In genomic region chr4:53758764-53759163, GRCm38 (mm10) we compare ENCODE assay signal across 34 mouse cellular contexts. TPM values are rescaled to one million over a fixed set of nuclear protein-coding genes. Genes with fewer than 3 reads are reported as not detected.
A peak's percentile ranks its signal among the peaks of the same experiment; 100 is the strongest.
DNase-seq lines count a peak whose midpoint lies in the region; ATAC-seq and TF ChIP-seq lines count a peak whose summit lies in the region.
"Had no signal": no experiment of that assay in that cellular context is flagged by ENCODE, and none has a peak within 500 bp of the region (broad histone marks: within the 10 kb centered on the region; RNA-seq: fewer than 3 reads in every experiment).

No protein-coding gene starts in this region.

- no peak overlapping the region for H3K9ac ChIP-seq in midbrain, embryonic 15.5 days
- H3K9ac ChIP-seq: embryonic facial prominence, embryonic 12.5 days; embryonic facial prominence, embryonic 15.5 days; forebrain, embryonic 12.5 days; forebrain, embryonic 15.5 days; heart, embryonic 13.5 days; hindbrain, embryonic 14.5 days had no signal

- no peak overlapping the region for H3K4me3 ChIP-seq in layer of hippocampus, adult 2 months
- H3K4me3 ChIP-seq in myocyte = no peak overlapping the region
- H3K4me3 ChIP-seq in midbrain, embryonic 15.5 days = no peak overlapping the region
- H3K4me3 ChIP-seq: embryonic facial prominence, embryonic 12.5 days; embryonic facial prominence, embryonic 15.5 days; forebrain, embryonic 12.5 days; forebrain, embryonic 15.5 days; heart, embryonic 10.5 days; heart, embryonic 13.5 days had no signal

- 0 out of 2 replicates have a peak overlapping the region, but pooled peaks have one; percentile 47 for H3K27ac ChIP-seq in layer of hippocampus, adult 2 months
- H3K27ac ChIP-seq in midbrain, embryonic 15.5 days = no peak overlapping the region
- H3K27ac ChIP-seq: embryonic facial prominence, embryonic 12.5 days; embryonic facial prominence, embryonic 15.5 days; forebrain, embryonic 12.5 days; forebrain, embryonic 15.5 days; heart, embryonic 10.5 days; heart, embryonic 13.5 days; hindbrain, embryonic 14.5 days; hindbrain, postnatal 0 days had no signal

- intact Hi-C loops in left cerebral cortex, postnatal 14 days (cut with DNase I) = no loop called here

- H3K4me1 ChIP-seq in midbrain, embryonic 15.5 days = no peaks in the 10 kb centered on the region
- H3K4me1 ChIP-seq: embryonic facial prominence, embryonic 12.5 days; embryonic facial prominence, embryonic 15.5 days; heart, embryonic 10.5 days; heart, embryonic 13.5 days had no signal

- H3K79me2 ChIP-seq in myocyte (ENCODE audit: control insufficient read depth, insufficient read depth) = no peaks in the 10 kb centered on the region

- WGBS in midbrain, embryonic 15.5 days = 90% methylated on average over 4 of the region's 4 CpGs

- H3ac ChIP-seq in myocyte (ENCODE audit: control insufficient read depth, insufficient read length) = no peak overlapping the region

- DNase-seq in frontal cortex, postnatal 10 days (ENCODE audit: low spot score in 2 of 2) = no peak
- peak in 1 of 2 experiments; percentile 13 for DNase-seq in layer of hippocampus, adult 2 months (ENCODE audit: low spot score in 2 of 2)
- DNase-seq in layer of hippocampus, postnatal 14 days (ENCODE audit: low spot score in 2 of 2) = no peak
- peak; percentile 19 to 46 for DNase-seq in left cerebral cortex, postnatal 14 days (ENCODE audit: low spot score in 2 of 2)
- DNase-seq in left cerebral cortex, adult 18-20 months (ENCODE audit: low spot score in 2 of 2) = no peak
- DNase-seq: adrenal gland, postnatal 10 days; adrenal gland, postnatal 36 days; B cell, adult 2 months; cerebellum, adult 11 months; cerebellum, adult 2 months; cerebellum, adult 9-11 months; cerebellum, postnatal 25 days; gastrocnemius, postnatal 10 days; heart, adult 18-20 months; heart, postnatal 14 days; heart, postnatal 4 days had no signal

- H3K27me3 ChIP-seq in myocyte (ENCODE audit: control insufficient read depth, insufficient read depth, insufficient read length) = no peaks in the 10 kb centered on the region
- no peaks in the 10 kb centered on the region for H3K27me3 ChIP-seq in midbrain, embryonic 15.5 days (replicated peaks)
- H3K27me3 ChIP-seq: CH12.LX; embryonic facial prominence, embryonic 12.5 days; embryonic facial prominence, embryonic 15.5 days; forebrain, embryonic 12.5 days; forebrain, embryonic 15.5 days; heart, embryonic 13.5 days; Patski had no signal

- peak overlapping the region; percentile 50 for H3K4me2 ChIP-seq in myocyte (ENCODE audit: low read depth)
- no peak overlapping the region for H3K4me2 ChIP-seq in midbrain, embryonic 15.5 days
- H3K4me2 ChIP-seq: embryonic facial prominence, embryonic 12.5 days; embryonic facial prominence, embryonic 15.5 days; forebrain, embryonic 12.5 days; forebrain, embryonic 15.5 days; heart, embryonic 13.5 days; hindbrain, embryonic 14.5 days had no signal

- ATAC-seq in frontal cortex, adult (ENCODE audit: low TSS enrichment) = peak; percentile 85
- no peak for ATAC-seq in midbrain, embryonic 15.5 days (replicated peaks)
- ATAC-seq: forebrain, embryonic 15.5 days; hindbrain, postnatal 0 days; inflammation-experienced regulatory T-cells, adult 6 months; Patski had no signal

- no peak for TF ChIP-seq CTCF in layer of hippocampus, adult 2 months (conservative IDR thresholded peaks at IDR 0.05)

- no peak for TF ChIP-seq POLR2A in myocyte (IDR thresholded peaks at IDR 0.05; ENCODE audit: insufficient read length, low read depth)

- peaks cover 19% of the 10 kb centered on the region for H3K36me3 ChIP-seq in myocyte (ENCODE audit: control insufficient read depth, insufficient read depth)
- peaks cover 18% of the 10 kb centered on the region; the same call in 1 of the 2 replicates for H3K36me3 ChIP-seq in midbrain, embryonic 15.5 days (replicated peaks)

- no peaks in the 10 kb centered on the region for H3K9me3 ChIP-seq in midbrain, embryonic 15.5 days
- H3K9me3 ChIP-seq: embryonic facial prominence, embryonic 12.5 days; embryonic facial prominence, embryonic 15.5 days; forebrain, embryonic 12.5 days; forebrain, embryonic 15.5 days; G1E; heart, embryonic 10.5 days; heart, embryonic 13.5 days had no signal

TF ChIP-seq in myocyte, 11 proteins besides CTCF, POLR2A, EP300 and RAD21:
- TF ChIP-seq MYOG (IDR thresholded peaks at IDR 0.05; ENCODE audit: control insufficient read depth in 1 of 3, insufficient read depth in 1 of 3, insufficient read length in 2 of 3, low read depth in 2 of 3) (no peak), MYOD1 (IDR thresholded peaks at IDR 0.05; ENCODE audit: control insufficient read depth in 1 of 3, insufficient read length in 2 of 3, low read depth in 2 of 3) (peak in 1 of 3 experiments; percentile 10), SRF (IDR thresholded peaks at IDR 0.05; ENCODE audit: control insufficient read depth, insufficient read length, low read depth) (no peak)

RNA-seq across cellular contexts. Expression of gene Tal2, which starts 20.7 kb away (rescaled TPM):
- total RNA-seq in layer of hippocampus, adult 2 months (2021) = under 1 TPM; 0.22 to 0.28 TPM
- not detected for total RNA-seq in layer of hippocampus, postnatal 14 days (2021)
- total RNA-seq in left cerebral cortex, postnatal 14 days (2021) = under 1 TPM in 1 of 2 experiments, not detected in 1; 0.25 TPM
- under 1 TPM in 1 of 2 experiments, not detected in 1; 0.12 TPM for total RNA-seq in left cerebral cortex, adult 18-20 months (2021)
- 0.17 TPM for polyA plus RNA-seq in myocyte (2012; fragmentation: generic; extraction: Trizol)
- polyA plus RNA-seq in midbrain, embryonic 15.5 days (2015; fragmentation: Nextera tagmentation; extraction: Ambion mirVana) = 5.2 and 6.2 TPM in 2 replicates
- total RNA-seq: adrenal gland, adult 18-20 months; adrenal gland, postnatal 36 days; CH12.LX; common myeloid progenitor, adult 5-6 weeks had no signal
- polyA plus RNA-seq: G1E; heart, embryonic 13.5 days; heart, embryonic 16.5 days; inflammation-experienced regulatory T-cells, adult 6 months; Patski had no signal

RNA-seq across cellular contexts. Expression of gene Fktn, which starts 45.0 kb away (rescaled TPM):
- 10 to 100 TPM; 29.6 to 31.1 TPM for total RNA-seq in layer of hippocampus, adult 2 months (2021)
- total RNA-seq in layer of hippocampus, postnatal 14 days (2021) = 10 to 100 TPM; 29.6 to 30.1 TPM
- 10 to 100 TPM; 31.0 to 33.7 TPM for total RNA-seq in left cerebral cortex, postnatal 14 days (2021)
- total RNA-seq in left cerebral cortex, adult 18-20 months (2021) = 10 to 100 TPM; 26.8 to 28.3 TPM
- 2.9 TPM for polyA plus RNA-seq in myocyte (2012; fragmentation: generic; extraction: Trizol)
- polyA plus RNA-seq in midbrain, embryonic 15.5 days (2015; fragmentation: Nextera tagmentation; extraction: Ambion mirVana) = 21.5 and 23.9 TPM in 2 replicates

Comparison
In these comparisons a context has a peak if more than half of its experiments do, and no peak if none do; other contexts are left out.
1. DNase-seq: peak in left cerebral cortex, postnatal 14 days (2 of 2); none in frontal cortex, postnatal 10 days (0 of 2), layer of hippocampus, postnatal 14 days (0 of 2) and left cerebral cortex, adult 18-20 months (0 of 2).